Mouse (Mus musculus): ENCODE measurements around the gene Sema5b. TPM values are rescaled to one million over a fixed set of nuclear protein-coding genes. Genes with fewer than 3 reads are reported as not detected.

The Sema5b gene
- total RNA-seq, 1 experiment, result 6.4 TPM

GRCm38 (mm10) chr16:35541661-35542420 is 896 bp downstream of the Sema5b start:
- peak; percentile 58 for DNase-seq (ENCODE audit: low read depth, low spot score)
- Histone ChIP-seq H3K4me3 (ENCODE audit: insufficient read depth in 1 of 2, low read depth in 1 of 2, low read length in 2 of 2, poor library complexity in 1 of 2, severe bottlenecking in 1 of 2) (peak overlapping the region; percentile 64 to 72), H3K9ac (ENCODE audit: insufficient read depth, low read depth, low read length, poor library complexity, severe bottlenecking) (peak overlapping the region; percentile 51), H3K9me3 (ENCODE audit: control insufficient read depth, insufficient read depth, low read depth, low read length) (no peaks in the 10 kb centered on the region), H3K36me3 (ENCODE audit: control insufficient read depth, insufficient read depth, low read length, poor library complexity, severe bottlenecking) (no peaks in the 10 kb centered on the region), H3K4me1 (ENCODE audit: control insufficient read depth in 2 of 2, insufficient read depth in 2 of 2, low read length in 2 of 2, poor library complexity in 1 of 2) (peaks cover 0 to 12% of the 10 kb centered on the region in 2 experiments; a peak in 1 of 4 replicates), H3K27ac (ENCODE audit: insufficient read depth, low read depth, low read length, poor library complexity, severe bottlenecking) (no peak overlapping the region)
- in situ Hi-C loops (cut with MboI; ENCODE audit: low sequenced_read_pairs in 2 of 2, unreplicated experiment in 2 of 2), result loop anchor here in 1 of 2 experiments (5.0 kb wide), 1 partner anchor 85 kb away; no protein-coding TSS in a partner anchor
- TF ChIP-seq CHD2 (IDR thresholded peaks at IDR 0.05; ENCODE audit: low read depth, low read length), result no peak
- TF ChIP-seq ZNF384 (IDR thresholded peaks at IDR 0.05; ENCODE audit: low read depth, low read length), result no peak
- TF ChIP-seq MAFK (IDR thresholded peaks at IDR 0.05; ENCODE audit: insufficient read depth, low read depth, low read length), result no peak
- no peak for TF ChIP-seq ZC3H11A (IDR thresholded peaks at IDR 0.05; ENCODE audit: borderline replicate concordance, low read depth, low read length)
- TF ChIP-seq HCFC1 (IDR thresholded peaks at IDR 0.05; ENCODE audit: borderline replicate concordance, insufficient read depth, low read length), result no peak

- H3K9me3 ChIP-seq (ENCODE audit: control insufficient read depth, insufficient read depth, low read depth, low read length), result no peaks in the 10 kb centered on the region
- peak overlapping the region; percentile 51; the same call in 1 of the 2 replicates for H3K9ac ChIP-seq (ENCODE audit: insufficient read depth, low read depth, low read length, poor library complexity, severe bottlenecking)
- peaks cover 2 to 12% of the 10 kb centered on the region in 2 experiments; a peak in 2 of 4 replicates for H3K4me1 ChIP-seq (ENCODE audit: control insufficient read depth in 2 of 2, insufficient read depth in 2 of 2, low read length in 2 of 2, poor library complexity in 1 of 2)
- no peak for DNase-seq (ENCODE audit: low read depth, low spot score)
- H3K4me3 ChIP-seq (ENCODE audit: insufficient read depth in 1 of 2, low read depth in 1 of 2, low read length in 2 of 2, poor library complexity in 1 of 2, severe bottlenecking in 1 of 2), result peak overlapping the region; percentile 64 to 72
- TF ChIP-seq ZNF384 (IDR thresholded peaks at IDR 0.05; ENCODE audit: low read depth, low read length) (no peak), HCFC1 (IDR thresholded peaks at IDR 0.05; ENCODE audit: borderline replicate concordance, insufficient read depth, low read length) (no peak), ZC3H11A (IDR thresholded peaks at IDR 0.05; ENCODE audit: borderline replicate concordance, low read depth, low read length) (no peak), MAFK (IDR thresholded peaks at IDR 0.05; ENCODE audit: insufficient read depth, low read depth, low read length) (no peak), CHD2 (IDR thresholded peaks at IDR 0.05; ENCODE audit: low read depth, low read length) (no peak)
- in situ Hi-C loops (cut with MboI; ENCODE audit: low sequenced_read_pairs in 2 of 2, unreplicated experiment in 2 of 2), result loop anchor here in 1 of 2 experiments (5.0 kb wide), 1 partner anchor 85 kb away; no protein-coding TSS in a partner anchor
- H3K36me3 ChIP-seq (ENCODE audit: control insufficient read depth, insufficient read depth, low read length, poor library complexity, severe bottlenecking), result no peaks in the 10 kb centered on the region
- no peak overlapping the region for H3K27ac ChIP-seq (ENCODE audit: insufficient read depth, low read depth, low read length, poor library complexity, severe bottlenecking)
Observed at GRCm38 (mm10) chr16:35542421-35542780, 1.5 kb downstream of the Sema5b start.

- H3K4me3 ChIP-seq (ENCODE audit: insufficient read depth in 1 of 2, low read depth in 1 of 2, low read length in 2 of 2, poor library complexity in 1 of 2, severe bottlenecking in 1 of 2), result no peak overlapping the region
- H3K9me3 ChIP-seq (ENCODE audit: control insufficient read depth, insufficient read depth, low read depth, low read length), result no peaks in the 10 kb centered on the region
- H3K4me1 ChIP-seq (ENCODE audit: control insufficient read depth in 2 of 2, insufficient read depth in 2 of 2, low read length in 2 of 2, poor library complexity in 1 of 2), result peaks cover 3 to 9% of the 10 kb centered on the region in 2 experiments; a peak in 2 of 4 replicates
- in situ Hi-C loops (cut with MboI; ENCODE audit: low sequenced_read_pairs in 2 of 2, unreplicated experiment in 2 of 2), result no loop called here
- H3K36me3 ChIP-seq (ENCODE audit: control insufficient read depth, insufficient read depth, low read length, poor library complexity, severe bottlenecking), result no peaks in the 10 kb centered on the region
- no peak overlapping the region for H3K9ac ChIP-seq (ENCODE audit: insufficient read depth, low read depth, low read length, poor library complexity, severe bottlenecking)
- DNase-seq (ENCODE audit: low read depth, low spot score), result no peak
- H3K27ac ChIP-seq (ENCODE audit: insufficient read depth, low read depth, low read length, poor library complexity, severe bottlenecking), result no peak overlapping the region
- TF ChIP-seq CHD2 (IDR thresholded peaks at IDR 0.05; ENCODE audit: low read depth, low read length), result no peak
- TF ChIP-seq MAFK (IDR thresholded peaks at IDR 0.05; ENCODE audit: insufficient read depth, low read depth, low read length), result peak; percentile 92
Observed at GRCm38 (mm10) chr16:35545723-35546122, 4.8 kb downstream of the Sema5b start.

DNA sequence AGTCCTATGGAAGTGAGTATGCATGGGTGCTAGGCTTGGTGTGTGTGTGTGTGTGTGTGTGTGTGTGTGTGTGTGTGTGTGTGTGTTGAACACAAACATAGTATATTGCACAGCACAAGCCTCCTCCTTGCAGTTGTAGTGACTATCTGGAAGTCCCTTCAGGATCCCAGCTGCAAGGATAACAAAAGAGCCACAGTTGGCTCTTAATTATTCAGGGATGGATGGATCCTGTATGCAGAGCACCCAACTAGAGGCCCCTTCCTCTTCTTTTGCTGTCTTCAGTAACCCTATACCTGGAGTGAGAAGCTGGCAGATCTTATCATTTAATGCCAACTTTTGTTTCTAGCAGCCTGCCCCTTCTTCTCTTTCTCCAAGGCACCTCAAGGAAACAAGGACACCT is 7.0 kb downstream of the Sema5b start:
- no peak for DNase-seq (ENCODE audit: low read depth, low spot score)
- H3K4me3 ChIP-seq (ENCODE audit: insufficient read depth in 1 of 2, low read depth in 1 of 2, low read length in 2 of 2, poor library complexity in 1 of 2, severe bottlenecking in 1 of 2), result no peak overlapping the region
- H3K9ac ChIP-seq (ENCODE audit: insufficient read depth, low read depth, low read length, poor library complexity, severe bottlenecking), result no peak overlapping the region
- peaks cover 2 to 3% of the 10 kb centered on the region in 2 experiments; a peak in 2 of 4 replicates for H3K4me1 ChIP-seq (ENCODE audit: control insufficient read depth in 2 of 2, insufficient read depth in 2 of 2, low read length in 2 of 2, poor library complexity in 1 of 2)
- H3K9me3 ChIP-seq (ENCODE audit: control insufficient read depth, insufficient read depth, low read depth, low read length), result no peaks in the 10 kb centered on the region
- H3K36me3 ChIP-seq (ENCODE audit: control insufficient read depth, insufficient read depth, low read length, poor library complexity, severe bottlenecking), result no peaks in the 10 kb centered on the region
- no peak for TF ChIP-seq CHD2 (IDR thresholded peaks at IDR 0.05; ENCODE audit: low read depth, low read length)
- in situ Hi-C loops (cut with MboI; ENCODE audit: low sequenced_read_pairs in 2 of 2, unreplicated experiment in 2 of 2), result no loop called here
- H3K27ac ChIP-seq (ENCODE audit: insufficient read depth, low read depth, low read length, poor library complexity, severe bottlenecking), result no peak overlapping the region

GRCm38 (mm10) chr16:35549354-35549753 is 8.4 kb downstream of the Sema5b start:
- Histone ChIP-seq H3K36me3 (ENCODE audit: control insufficient read depth, insufficient read depth, low read length, poor library complexity, severe bottlenecking) (no peaks in the 10 kb centered on the region), H3K27ac (ENCODE audit: insufficient read depth, low read depth, low read length, poor library complexity, severe bottlenecking) (no peak overlapping the region), H3K4me1 (ENCODE audit: control insufficient read depth in 2 of 2, insufficient read depth in 2 of 2, low read length in 2 of 2, poor library complexity in 1 of 2) (peaks cover 2 to 3% of the 10 kb centered on the region in 2 experiments; a peak in 2 of 4 replicates), H3K9ac (ENCODE audit: insufficient read depth, low read depth, low read length, poor library complexity, severe bottlenecking) (no peak overlapping the region), H3K4me3 (ENCODE audit: insufficient read depth in 1 of 2, low read depth in 1 of 2, low read length in 2 of 2, poor library complexity in 1 of 2, severe bottlenecking in 1 of 2) (no peak overlapping the region), H3K9me3 (ENCODE audit: control insufficient read depth, insufficient read depth, low read depth, low read length) (no peaks in the 10 kb centered on the region)
- in situ Hi-C loops (cut with MboI; ENCODE audit: low sequenced_read_pairs in 2 of 2, unreplicated experiment in 2 of 2), result no loop called here
- DNase-seq (ENCODE audit: low read depth, low spot score), result no peak
- TF ChIP-seq MAFK (IDR thresholded peaks at IDR 0.05; ENCODE audit: insufficient read depth, low read depth, low read length) (no peak), ZNF384 (IDR thresholded peaks at IDR 0.05; ENCODE audit: low read depth, low read length) (no peak), HCFC1 (IDR thresholded peaks at IDR 0.05; ENCODE audit: borderline replicate concordance, insufficient read depth, low read length) (no peak), ZC3H11A (IDR thresholded peaks at IDR 0.05; ENCODE audit: borderline replicate concordance, low read depth, low read length) (no peak), CHD2 (IDR thresholded peaks at IDR 0.05; ENCODE audit: low read depth, low read length) (no peak)

All from ES-E14 (cell line).